ENCODE assay signal across 15 mouse cellular contexts in the genomic region with DNA sequence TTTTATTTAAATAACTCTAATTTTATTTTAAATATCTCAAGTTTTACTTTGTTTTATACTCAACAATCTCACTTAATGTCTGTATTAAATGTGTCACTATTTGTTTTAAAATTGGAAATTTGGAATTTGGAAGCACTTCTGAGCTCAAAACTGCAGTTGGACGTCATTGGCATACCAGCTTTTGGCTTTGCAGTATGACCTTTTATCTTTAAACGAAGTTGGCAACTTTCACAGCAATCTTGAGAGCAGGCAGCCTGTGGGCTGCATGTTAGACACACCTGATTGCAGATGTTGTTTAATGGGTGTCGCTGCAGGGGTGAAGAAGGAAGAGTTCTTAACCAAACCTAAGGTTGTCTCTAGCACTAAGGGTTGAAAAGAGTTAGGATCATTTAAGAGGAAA.
"Had no signal": no experiment of that assay in that cellular context is flagged by ENCODE, and none has a peak within 500 bp of the region (broad histone marks: within the 10 kb centered on the region; RNA-seq: fewer than 3 reads in every experiment).

No protein-coding gene starts in this region.

- H3K9me3 ChIP-seq: neural tube, embryonic 13.5 days; neural tube, embryonic 15.5 days; stomach, embryonic 15.5 days had no signal

- H3K4me2 ChIP-seq: neural tube, embryonic 13.5 days; neural tube, embryonic 15.5 days; stomach, embryonic 15.5 days had no signal

- H3K27ac ChIP-seq: neural tube, embryonic 13.5 days; neural tube, embryonic 15.5 days; stomach, embryonic 15.5 days; stomach, postnatal 0 days had no signal

- H3K36me3 ChIP-seq: neural tube, embryonic 13.5 days; neural tube, embryonic 15.5 days; stomach, embryonic 15.5 days had no signal

- H3K4me3 ChIP-seq: neural tube, embryonic 13.5 days; neural tube, embryonic 15.5 days; stomach, embryonic 15.5 days had no signal

- DNase-seq: right cerebral cortex, adult 18-20 months; right cerebral cortex, postnatal 14 days; right cerebral cortex, postnatal 25 days; right cerebral cortex, postnatal 4 days; spleen, adult 18-20 months; thymus, adult 18-20 months; thymus, adult 2 months; thymus, postnatal 14 days; thymus, postnatal 25 days; thymus, postnatal 36 days; thymus, postnatal 4 days had no signal

- H3K27me3 ChIP-seq: neural tube, embryonic 13.5 days; neural tube, embryonic 15.5 days; stomach, embryonic 15.5 days had no signal

- H3K9ac ChIP-seq: neural tube, embryonic 13.5 days; neural tube, embryonic 15.5 days; stomach, embryonic 15.5 days had no signal
